Mouse (Mus musculus): ENCODE measurements around the gene Nr3c2.

GRCm38 (mm10) chr8:76898721-76899410 lies 376 bp upstream of the Nr3c2 start:
- TF ChIP-seq EP300 (optimal IDR thresholded peaks at IDR 0.05) (no peak), CTCF (IDR thresholded peaks at IDR 0.05; ENCODE audit: low read depth) (no peak)
